Mouse (Mus musculus): ENCODE measurements around the gene Ocln. TPM values are rescaled to one million over a fixed set of nuclear protein-coding genes. Genes with fewer than 3 reads are reported as not detected.

The Ocln gene
- polyA plus RNA-seq, 1 experiment = 0.05 TPM

DNA sequence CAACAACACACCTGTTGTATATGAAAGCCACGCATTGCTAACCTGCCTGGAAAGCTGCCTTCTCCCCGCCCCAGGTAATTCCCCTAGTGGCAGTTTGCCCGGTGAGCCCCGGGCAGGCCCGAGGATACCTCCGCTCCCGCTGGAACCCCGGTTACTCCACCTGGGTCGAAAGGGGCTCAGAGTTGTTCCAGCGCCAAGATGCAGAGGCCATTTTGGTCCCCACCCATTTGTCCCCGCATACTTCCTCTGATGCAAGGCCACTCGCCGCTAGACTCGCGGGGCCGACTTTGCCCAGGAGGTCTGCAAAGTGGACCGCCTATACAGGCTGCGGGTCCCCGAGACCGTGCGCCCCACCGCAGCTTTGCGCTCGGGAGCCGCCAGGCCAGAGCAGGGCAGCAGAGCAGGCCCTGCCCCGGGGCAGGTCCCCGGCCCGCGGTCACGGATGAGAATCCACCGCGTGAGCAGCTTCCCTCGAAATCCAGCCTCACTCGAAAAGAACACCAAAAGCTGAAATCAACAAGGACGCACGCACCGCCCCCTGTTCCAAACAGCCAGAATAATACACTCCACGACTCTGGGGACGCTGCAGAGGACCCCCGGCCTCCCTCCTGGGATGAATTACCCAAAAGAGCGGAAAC, 1.0 kb downstream of the Ocln start:
- H3K36me3 ChIP-seq (ENCODE audit: control insufficient read depth, insufficient read depth) = no peaks in the 10 kb centered on the region
- H3K79me2 ChIP-seq (ENCODE audit: control insufficient read depth, insufficient read depth) = no peaks in the 10 kb centered on the region
- peak overlapping the region; percentile 30 for H3ac ChIP-seq (ENCODE audit: control insufficient read depth, insufficient read length)
- peak overlapping the region; percentile 83 for H3K4me2 ChIP-seq (ENCODE audit: low read depth)
- peaks cover 23% of the 10 kb centered on the region for H3K27me3 ChIP-seq (ENCODE audit: control insufficient read depth, insufficient read depth, insufficient read length)
- H3K4me3 ChIP-seq = peak overlapping the region; percentile 20
- TF ChIP-seq POLR2A (IDR thresholded peaks at IDR 0.05; ENCODE audit: insufficient read length, low read depth) (no peak), MYOG (IDR thresholded peaks at IDR 0.05; ENCODE audit: control insufficient read depth in 1 of 3, insufficient read depth in 1 of 3, insufficient read length in 2 of 3, low read depth in 2 of 3) (no peak), USF1 (IDR thresholded peaks at IDR 0.05; ENCODE audit: low read depth) (no peak), TCF3 (IDR thresholded peaks at IDR 0.05; ENCODE audit: insufficient read length, low read depth) (no peak), REST (IDR thresholded peaks at IDR 0.05; ENCODE audit: insufficient read depth, insufficient read length) (no peak), MAX (IDR thresholded peaks at IDR 0.05; ENCODE audit: low read depth) (no peak), POLR2AphosphoS2 (IDR thresholded peaks at IDR 0.05; ENCODE audit: insufficient read length, low read depth) (no peak), TCF12 (IDR thresholded peaks at IDR 0.05; ENCODE audit: insufficient read depth, poor library complexity, severe bottlenecking) (no peak), E2F4 (IDR thresholded peaks at IDR 0.05; ENCODE audit: insufficient read depth) (no peak), SRF (IDR thresholded peaks at IDR 0.05; ENCODE audit: control insufficient read depth, insufficient read length, low read depth) (no peak)

DNA sequence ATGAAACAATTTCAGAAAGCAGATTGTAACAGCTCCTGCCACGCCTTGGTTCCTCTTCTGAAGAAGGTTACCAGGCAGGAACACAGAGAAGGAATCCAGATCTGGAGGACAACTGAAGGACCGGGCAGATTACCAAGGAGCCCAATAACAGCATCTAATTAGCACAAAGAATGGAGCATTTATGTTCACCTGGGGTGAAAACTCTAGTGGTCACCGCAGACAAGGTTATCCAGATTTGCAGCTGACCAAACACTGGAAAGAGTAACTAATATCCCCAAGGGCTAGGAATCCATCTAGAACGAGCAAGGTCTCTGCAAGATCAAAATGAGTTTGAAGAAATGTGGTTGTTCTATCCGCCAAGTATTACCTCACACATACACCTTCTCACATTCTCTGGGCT, 5.2 kb downstream of the Ocln start:
- Histone ChIP-seq H3K4me2 (ENCODE audit: low read depth) (no peak overlapping the region), H3K27me3 (ENCODE audit: control insufficient read depth, insufficient read depth, insufficient read length) (peaks cover 12% of the 10 kb centered on the region), H3ac (ENCODE audit: control insufficient read depth, insufficient read length) (no peak overlapping the region), H3K36me3 (ENCODE audit: control insufficient read depth, insufficient read depth) (no peaks in the 10 kb centered on the region), H3K79me2 (ENCODE audit: control insufficient read depth, insufficient read depth) (no peaks in the 10 kb centered on the region), H3K4me3 (no peak overlapping the region)
- TF ChIP-seq REST (IDR thresholded peaks at IDR 0.05; ENCODE audit: insufficient read depth, insufficient read length) = no peak

DNA sequence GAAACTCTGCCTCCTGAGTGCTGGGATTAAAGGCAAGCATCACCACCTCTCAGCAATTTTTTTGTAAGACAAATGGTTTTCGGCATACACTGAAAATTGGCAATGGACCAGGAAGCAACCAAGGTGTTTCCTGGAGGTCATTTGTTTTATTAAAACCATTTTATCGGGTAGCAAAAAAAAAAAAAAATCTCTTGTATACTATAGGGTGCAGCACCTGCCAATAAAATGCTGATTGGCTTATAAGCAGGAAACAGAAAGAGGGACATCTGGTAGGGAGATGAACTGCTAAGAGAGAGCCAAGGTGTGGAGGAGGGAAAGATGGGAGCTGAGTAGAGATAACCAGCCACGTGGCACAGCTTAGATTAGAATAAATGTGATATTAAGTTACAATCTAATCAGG, 7.0 kb downstream of the Ocln start:
- no peak overlapping the region for H3K4me3 ChIP-seq
- H3K79me2 ChIP-seq (ENCODE audit: control insufficient read depth, insufficient read depth) = no peaks in the 10 kb centered on the region
- no peak overlapping the region for H3K4me2 ChIP-seq (ENCODE audit: low read depth)
- no peak overlapping the region for H3ac ChIP-seq (ENCODE audit: control insufficient read depth, insufficient read length)
- TF ChIP-seq SRF (IDR thresholded peaks at IDR 0.05; ENCODE audit: control insufficient read depth, insufficient read length, low read depth) = no peak
- no peak for TF ChIP-seq POLR2A (IDR thresholded peaks at IDR 0.05; ENCODE audit: insufficient read length, low read depth)
- TF ChIP-seq E2F4 (IDR thresholded peaks at IDR 0.05; ENCODE audit: insufficient read depth) = no peak
- H3K27me3 ChIP-seq (ENCODE audit: control insufficient read depth, insufficient read depth, insufficient read length) = no peaks in the 10 kb centered on the region
- H3K36me3 ChIP-seq (ENCODE audit: control insufficient read depth, insufficient read depth) = no peaks in the 10 kb centered on the region

DNA sequence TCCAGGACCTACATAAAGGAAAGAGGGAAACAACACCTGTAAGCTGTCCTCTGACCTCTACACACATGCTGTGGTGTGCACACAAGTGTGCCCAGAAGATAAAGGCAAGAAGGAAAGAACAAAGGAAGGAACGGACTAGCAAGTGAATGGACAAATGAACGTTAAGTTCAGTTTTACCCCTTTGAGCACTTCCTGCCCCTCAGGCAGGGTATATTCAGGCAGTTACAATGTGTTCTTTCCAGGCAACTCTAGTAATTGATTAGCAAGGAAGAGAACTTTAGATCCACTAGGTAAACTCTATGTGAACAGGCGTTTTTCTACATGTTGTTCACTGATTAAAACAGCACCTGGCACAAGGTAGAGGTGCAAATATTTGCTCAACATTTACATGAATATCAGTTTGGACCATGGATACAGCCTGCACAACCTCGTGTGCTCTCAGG, 8.3 kb downstream of the Ocln start:
- no peak for TF ChIP-seq REST (IDR thresholded peaks at IDR 0.05; ENCODE audit: insufficient read depth, insufficient read length)
- Histone ChIP-seq H3K79me2 (ENCODE audit: control insufficient read depth, insufficient read depth) (no peaks in the 10 kb centered on the region), H3K36me3 (ENCODE audit: control insufficient read depth, insufficient read depth) (no peaks in the 10 kb centered on the region), H3K4me2 (ENCODE audit: low read depth) (no peak overlapping the region), H3ac (ENCODE audit: control insufficient read depth, insufficient read length) (no peak overlapping the region), H3K27me3 (ENCODE audit: control insufficient read depth, insufficient read depth, insufficient read length) (no peaks in the 10 kb centered on the region), H3K4me3 (no peak overlapping the region)

DNA sequence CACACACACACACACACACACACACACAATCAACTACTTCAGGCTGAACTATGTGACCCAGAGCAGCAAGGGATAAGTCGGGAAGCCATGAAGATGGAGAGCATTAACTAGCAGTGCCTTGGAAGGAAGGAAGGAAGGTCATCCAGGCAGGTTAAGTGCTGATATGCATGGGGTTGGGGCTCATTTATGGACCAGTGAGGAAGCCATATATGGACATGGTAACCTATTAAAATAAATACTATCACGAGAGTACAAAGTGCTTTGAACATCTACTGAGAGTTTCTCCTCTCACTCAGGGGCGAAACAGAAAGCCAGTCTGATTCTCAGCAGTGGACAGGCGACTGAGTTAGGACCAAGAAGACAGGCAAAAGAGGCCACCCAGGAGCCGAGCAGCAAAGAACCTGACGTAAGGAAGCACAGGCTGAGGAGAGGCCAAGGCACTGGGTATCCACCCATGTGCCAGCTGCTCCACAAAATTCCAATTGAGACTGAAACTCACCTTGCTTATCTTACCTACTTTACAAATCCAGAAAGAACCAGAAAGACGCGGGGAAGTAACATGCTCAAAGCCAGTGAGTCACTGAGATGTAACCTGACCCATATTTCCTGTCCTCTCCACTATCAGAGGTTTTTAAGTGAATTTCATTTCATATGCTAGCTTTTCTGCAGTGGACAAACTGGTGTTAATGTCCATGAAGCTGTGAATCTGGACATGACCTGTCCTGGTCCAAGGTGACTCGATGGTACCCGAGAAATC, 9.3 kb downstream of the Ocln start:
- Histone ChIP-seq H3K36me3 (ENCODE audit: control insufficient read depth, insufficient read depth) (no peaks in the 10 kb centered on the region), H3K4me3 (no peak overlapping the region), H3K79me2 (ENCODE audit: control insufficient read depth, insufficient read depth) (no peaks in the 10 kb centered on the region), H3K27me3 (ENCODE audit: control insufficient read depth, insufficient read depth, insufficient read length) (no peaks in the 10 kb centered on the region), H3K4me2 (ENCODE audit: low read depth) (no peak overlapping the region), H3ac (ENCODE audit: control insufficient read depth, insufficient read length) (no peak overlapping the region)
- no peak for TF ChIP-seq TCF12 (IDR thresholded peaks at IDR 0.05; ENCODE audit: insufficient read depth, poor library complexity, severe bottlenecking)
- TF ChIP-seq POLR2A (IDR thresholded peaks at IDR 0.05; ENCODE audit: insufficient read length, low read depth) = no peak
- TF ChIP-seq POLR2AphosphoS2 (IDR thresholded peaks at IDR 0.05; ENCODE audit: insufficient read length, low read depth) = no peak

DNA sequence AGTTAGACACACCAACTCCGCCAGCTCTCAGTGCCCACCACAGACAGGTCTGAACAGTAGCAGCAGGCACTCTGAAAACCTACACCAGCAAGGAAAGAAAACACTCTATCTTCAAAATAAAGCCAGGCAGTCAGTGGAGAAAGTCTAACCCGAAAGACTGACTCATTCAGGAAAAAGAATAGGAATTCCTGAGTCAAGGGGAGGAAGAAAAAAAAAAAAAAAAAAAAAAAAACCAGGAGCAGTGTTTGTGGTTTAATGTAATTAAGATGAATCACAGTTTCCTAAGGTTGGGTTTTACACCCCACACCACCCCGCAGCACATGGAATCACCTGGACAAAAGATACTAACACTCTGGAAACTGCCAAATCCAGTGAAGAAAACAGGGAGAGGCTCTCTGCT, 16.4 kb downstream of the Ocln start:
- Histone ChIP-seq H3K4me3 (no peak overlapping the region), H3K36me3 (ENCODE audit: control insufficient read depth, insufficient read depth) (no peaks in the 10 kb centered on the region), H3K27me3 (ENCODE audit: control insufficient read depth, insufficient read depth, insufficient read length) (no peaks in the 10 kb centered on the region), H3K79me2 (ENCODE audit: control insufficient read depth, insufficient read depth) (no peaks in the 10 kb centered on the region), H3ac (ENCODE audit: control insufficient read depth, insufficient read length) (no peak overlapping the region), H3K4me2 (ENCODE audit: low read depth) (peak overlapping the region; percentile 39)
- no peak for TF ChIP-seq CEBPB (IDR thresholded peaks at IDR 0.05; ENCODE audit: insufficient read depth, poor library complexity, severe bottlenecking)
- no peak for TF ChIP-seq USF1 (IDR thresholded peaks at IDR 0.05; ENCODE audit: low read depth)
- no peak for TF ChIP-seq POLR2A (IDR thresholded peaks at IDR 0.05; ENCODE audit: insufficient read length, low read depth)
- no peak for TF ChIP-seq MAX (IDR thresholded peaks at IDR 0.05; ENCODE audit: low read depth)
- TF ChIP-seq TCF12 (IDR thresholded peaks at IDR 0.05; ENCODE audit: insufficient read depth, poor library complexity, severe bottlenecking) = no peak
- no peak for TF ChIP-seq TCF3 (IDR thresholded peaks at IDR 0.05; ENCODE audit: insufficient read length, low read depth)
- TF ChIP-seq REST (IDR thresholded peaks at IDR 0.05; ENCODE audit: insufficient read depth, insufficient read length) = no peak
- no peak for TF ChIP-seq E2F4 (IDR thresholded peaks at IDR 0.05; ENCODE audit: insufficient read depth)
- no peak for TF ChIP-seq SRF (IDR thresholded peaks at IDR 0.05; ENCODE audit: control insufficient read depth, insufficient read length, low read depth)
- TF ChIP-seq POLR2AphosphoS2 (IDR thresholded peaks at IDR 0.05; ENCODE audit: insufficient read length, low read depth) = no peak
- TF ChIP-seq MYOG (IDR thresholded peaks at IDR 0.05; ENCODE audit: control insufficient read depth in 1 of 3, insufficient read depth in 1 of 3, insufficient read length in 2 of 3, low read depth in 2 of 3) = no peak
- TF ChIP-seq MYOD1 (IDR thresholded peaks at IDR 0.05; ENCODE audit: control insufficient read depth in 1 of 3, insufficient read length in 2 of 3, low read depth in 2 of 3) = no peak

All from myocyte (in vitro differentiated cells).